Mouse (Mus musculus): ENCODE data around the gene Lrrc38. TPM values are rescaled to one million over a fixed set of nuclear protein-coding genes. Genes with fewer than 3 reads are reported as not detected.

Lrrc38 gene
- polyA plus RNA-seq (2014; fragmentation: Illumina TruSeq; extraction: RNeasy Lipid Tissue Mini Kit (QIAGEN cat#74804); ENCODE audit: low read depth, low replicate concordance): not detected

GRCm38 (mm10) chr4:143349484-143349906, at the start of gene Lrrc38:
Gene Lrrc38 (plus strand): TSS chr4:143349757.

GRCm38 (mm10) chr4:143394181-143394580, 44.6 kb downstream of the Lrrc38 start, which contains the start of gene Pramel1:
Gene Pramel1 (plus strand): TSS chr4:143394428.

GRCm38 (mm10) chr4:143412219-143413092, 62.9 kb downstream of the Lrrc38 start, which contains the start of gene Pramef8:
Gene Pramef8 (plus strand): TSS chr4:143412426.

Other genes starting within 250 kb of the Lrrc38 start
- 68.0 TPM for gene Prdm2, start 136.8 kb upstream of the Lrrc38 start, polyA plus RNA-seq (2014; fragmentation: Illumina TruSeq; extraction: RNeasy Lipid Tissue Mini Kit (QIAGEN cat#74804); ENCODE audit: low read depth, low replicate concordance)
- 5.3 TPM for gene Pdpn, start 50.2 kb upstream of the Lrrc38 start, polyA plus RNA-seq (2014; fragmentation: Illumina TruSeq; extraction: RNeasy Lipid Tissue Mini Kit (QIAGEN cat#74804); ENCODE audit: low read depth, low replicate concordance)
- gene Pramel1, start 44.7 kb downstream of the Lrrc38 start, polyA plus RNA-seq (2014; fragmentation: Illumina TruSeq; extraction: RNeasy Lipid Tissue Mini Kit (QIAGEN cat#74804); ENCODE audit: low read depth, low replicate concordance): 31.7 TPM
- 26.5 TPM for gene Pramef8, start 62.7 kb downstream of the Lrrc38 start, polyA plus RNA-seq (2014; fragmentation: Illumina TruSeq; extraction: RNeasy Lipid Tissue Mini Kit (QIAGEN cat#74804); ENCODE audit: low read depth, low replicate concordance)
- 0.29 TPM for gene Oog4, start 100.6 kb downstream of the Lrrc38 start, polyA plus RNA-seq (2014; fragmentation: Illumina TruSeq; extraction: RNeasy Lipid Tissue Mini Kit (QIAGEN cat#74804); ENCODE audit: low read depth, low replicate concordance)
- gene Gm13043, start 161.6 kb downstream of the Lrrc38 start, polyA plus RNA-seq (2014; fragmentation: Illumina TruSeq; extraction: RNeasy Lipid Tissue Mini Kit (QIAGEN cat#74804); ENCODE audit: low read depth, low replicate concordance): not detected
- not detected for gene Gm13040, start 186.2 kb downstream of the Lrrc38 start, polyA plus RNA-seq (2014; fragmentation: Illumina TruSeq; extraction: RNeasy Lipid Tissue Mini Kit (QIAGEN cat#74804); ENCODE audit: low read depth, low replicate concordance)
- gene BC080695, start 201.9 kb downstream of the Lrrc38 start, polyA plus RNA-seq (2014; fragmentation: Illumina TruSeq; extraction: RNeasy Lipid Tissue Mini Kit (QIAGEN cat#74804); ENCODE audit: low read depth, low replicate concordance): not detected
- gene Gm13057, start 202.0 kb downstream of the Lrrc38 start, polyA plus RNA-seq (2014; fragmentation: Illumina TruSeq; extraction: RNeasy Lipid Tissue Mini Kit (QIAGEN cat#74804); ENCODE audit: low read depth, low replicate concordance): not detected